Mouse (Mus musculus): ENCODE data around the gene Epb41l3.

GRCm38 (mm10) chr17:69194599-69194998, 119.1 kb downstream of the Epb41l3 start:
- no peak for TF ChIP-seq TAL1 (IDR thresholded peaks at IDR 0.05; ENCODE audit: low read length)
- TF ChIP-seq GATA1 (IDR thresholded peaks at IDR 0.05; ENCODE audit: low read length), result no peak
